Mouse (Mus musculus) lung, postnatal 0 days (tissue): Measurements from ENCODE around the gene Macf1. TPM values are rescaled to one million over a fixed set of nuclear protein-coding genes. Genes with fewer than 3 reads are reported as not detected.

ENCODE experiments used
- ATAC-seq: fragments of 200-750 bp; cut with Nextera tagmentation; 2 replicates; pipeline ENCODE4 v1.8.0; 2017; ENCODE audit warnings: moderate library complexity
- DNase-seq: peaks from one replicate; pipeline ENCODE4 v3.0.0-alpha.2; 2016; ENCODE audit warnings: low spot score
- H3K27ac ChIP-seq: fragments of 300-500 bp; sonication (generic); 2 replicates; pipeline ENCODE4 v1.5.1; 2014; ENCODE audit warnings: antibody characterized with exemption, mild to moderate bottlenecking, low read length, mixed read lengths
- H3K27me3 ChIP-seq: fragments of 300-500 bp; sonication (generic); replicated peaks from 2 replicates; pipeline ENCODE4 v1.6.1; 2014; ENCODE audit warnings: low read length, mixed read lengths; ENCODE audit not compliant: insufficient read depth
- H3K36me3 ChIP-seq: fragments of 300-500 bp; sonication (generic); 2 replicates; pipeline ENCODE4 v1.6.1; 2014; ENCODE audit warnings: low read length, mixed read lengths; ENCODE audit not compliant: insufficient read depth
- H3K4me1 ChIP-seq: fragments of 300-500 bp; sonication (generic); 2 replicates; pipeline ENCODE4 v1.6.1; 2014; ENCODE audit warnings: antibody characterized with exemption, low read depth, low read length, mixed read lengths; ENCODE audit not compliant: insufficient read depth
- H3K4me2 ChIP-seq: fragments of 300-500 bp; sonication (generic); replicated peaks from 2 replicates; pipeline ENCODE4 v1.6.1; 2014; ENCODE audit warnings: low read depth, mild to moderate bottlenecking, low read length, moderate library complexity, mixed read lengths
- H3K4me3 ChIP-seq: fragments of 300-500 bp; sonication (generic); 2 replicates; pipeline ENCODE4 v1.5.1; 2014; ENCODE audit warnings: low read depth, low read length
- H3K9ac ChIP-seq: fragments of 300-500 bp; sonication (generic); replicated peaks from 2 replicates; pipeline ENCODE4 v1.6.1; 2014; ENCODE audit warnings: low read depth, mild to moderate bottlenecking
- H3K9me3 ChIP-seq: fragments of 300-500 bp; sonication (generic); 2 replicates; pipeline ENCODE4 v1.6.1; 2016; ENCODE audit warnings: low read length, mixed read lengths
- CTCF ChIP-seq: IDR thresholded peaks from 2 replicates; pipeline ENCODE4 v1.5.1; 2016; ENCODE audit warnings: antibody characterized with exemption, mild to moderate bottlenecking
- EP300 ChIP-seq: IDR thresholded peaks from 2 replicates; pipeline ENCODE4 v1.6.1; 2016; ENCODE audit warnings: antibody characterized with exemption, mild to moderate bottlenecking, control low read depth
- WGBS: fragments of 180-500 bp; shearing (Covaris S2); extraction: QIAGEN DNeasy Blood & Tissue Kit; methylation state at CpG from one replicate; pipeline ENCODE4 v1.1.7; 2014; 5-methylcytosine and 5-hydroxymethylcytosine counted together
- polyA plus RNA-seq: library from polyadenylated mRNA; unstranded; fragments of >200 nt; fragmentation: Nextera tagmentation; extraction: Ambion mirVana; gene quantifications from 2 replicates; pipeline ENCODE4 v1.2.1, GENCODE M21; 2015

Gene Macf1
- 181 and 221 TPM in 2 replicates for polyA plus RNA-seq

DNA sequence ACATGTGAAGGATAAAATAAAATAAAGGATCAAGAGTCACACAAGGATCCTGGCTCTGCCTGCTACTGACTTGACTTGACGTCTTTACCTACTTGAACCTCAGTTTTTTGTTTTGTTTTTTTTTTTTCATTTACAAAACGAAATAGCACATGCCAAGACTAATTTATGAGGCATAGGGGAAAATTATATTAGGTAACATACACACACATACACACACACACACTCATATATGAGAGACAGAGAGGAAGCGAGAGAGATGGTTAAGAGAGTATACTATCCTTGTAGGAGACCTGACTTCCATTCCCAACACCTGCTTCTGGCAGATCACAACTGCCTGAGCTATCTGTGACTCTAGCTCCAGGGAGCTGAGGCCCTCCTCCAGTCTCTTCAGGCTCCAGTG lies at the start of gene Macf1:
TSS of gene Macf1 (minus strand) at position 101 of the 400 bp plus-strand sequence.
- Histone ChIP-seq H3K9me3 (no peaks in the 10 kb centered on the region), H3K4me1 (peaks cover 7% of the 10 kb centered on the region), H3K36me3 (no peaks in the 10 kb centered on the region), H3K27me3 (0 out of 2 replicates have a peak, but pooled peaks cover 3% of the 10 kb centered on the region), H3K9ac (no peak within 1 kb of the TSS), H3K27ac (no peak within 1 kb of the TSS), H3K4me2 (no peak within 1 kb of the TSS), H3K4me3 (no peak within 1 kb of the TSS)
- no peak for ATAC-seq
- DNase-seq, result no peak
- WGBS, result 82% methylated on average over 3 of the region's 3 CpGs
- TF ChIP-seq EP300 (no peak), CTCF (no peak)

GRCm38 (mm10) chr4:123733532-123733931 lies 49.4 kb upstream of the Macf1 start:
- Histone ChIP-seq H3K4me1 (no peaks in the 10 kb centered on the region), H3K4me2 (no peak overlapping the region), H3K9me3 (no peaks in the 10 kb centered on the region), H3K36me3 (peaks cover 15% of the 10 kb centered on the region), H3K9ac (no peak overlapping the region), H3K27ac (no peak overlapping the region), H3K4me3 (no peak overlapping the region), H3K27me3 (no peaks in the 10 kb centered on the region)
- DNase-seq, result no peak
- no peak for ATAC-seq
- no peak for TF ChIP-seq EP300
- no peak for TF ChIP-seq CTCF
- 90% methylated on average over 9 of the region's 9 CpGs for WGBS

GRCm38 (mm10) chr4:123732921-123733320 lies 48.8 kb upstream of the Macf1 start:
- WGBS, result 80% methylated on average over 2 of the region's 2 CpGs
- Histone ChIP-seq H3K4me1 (no peaks in the 10 kb centered on the region), H3K36me3 (peaks cover 9% of the 10 kb centered on the region), H3K27ac (no peak overlapping the region), H3K4me2 (no peak overlapping the region), H3K4me3 (no peak overlapping the region), H3K9me3 (no peaks in the 10 kb centered on the region), H3K27me3 (no peaks in the 10 kb centered on the region), H3K9ac (no peak overlapping the region)
- TF ChIP-seq EP300 (no peak), CTCF (no peak)
- DNase-seq (no peak), ATAC-seq (no peak)

- Histone ChIP-seq H3K4me1 (no peaks in the 10 kb centered on the region), H3K27ac (no peak overlapping the region), H3K9me3 (no peaks in the 10 kb centered on the region), H3K36me3 (peaks cover 6% of the 10 kb centered on the region; the same call in 1 of the 2 replicates), H3K9ac (no peak overlapping the region), H3K4me2 (no peak overlapping the region), H3K4me3 (no peak overlapping the region), H3K27me3 (no peaks in the 10 kb centered on the region)
- 83% methylated on average over 4 of the region's 4 CpGs for WGBS
- no peak for TF ChIP-seq CTCF
- ATAC-seq (no peak), DNase-seq (no peak)
Measured at GRCm38 (mm10) chr4:123732163-123732910, 48.2 kb upstream of the Macf1 start.

GRCm38 (mm10) chr4:123721761-123722160 lies 37.6 kb upstream of the Macf1 start:
- Histone ChIP-seq H3K27ac (no peak overlapping the region), H3K4me3 (no peak overlapping the region), H3K9ac (no peak overlapping the region), H3K9me3 (no peaks in the 10 kb centered on the region), H3K27me3 (no peaks in the 10 kb centered on the region), H3K4me1 (peaks cover 4% of the 10 kb centered on the region), H3K4me2 (no peak overlapping the region), H3K36me3 (no peaks in the 10 kb centered on the region)
- 81% methylated on average over 4 of the region's 4 CpGs for WGBS
- TF ChIP-seq EP300, result no peak
- no peak for TF ChIP-seq CTCF
- DNase-seq (no peak), ATAC-seq (no peak)

DNA sequence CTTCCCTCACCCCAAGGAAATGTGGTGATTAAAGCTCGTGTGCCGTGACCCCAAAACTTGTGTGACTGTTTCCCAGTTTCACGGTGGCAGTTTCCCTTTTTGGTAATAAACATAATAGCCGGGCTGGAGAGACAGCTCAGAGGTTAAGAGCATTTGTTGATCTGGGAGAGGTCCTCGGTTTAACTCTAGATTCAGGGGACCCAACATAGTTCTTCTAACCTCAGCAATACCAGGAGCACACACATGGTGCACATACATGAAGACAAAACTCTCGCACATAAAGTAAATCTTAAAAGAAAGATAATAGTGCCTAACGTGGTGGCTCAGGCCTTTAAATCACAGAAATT lies 34.2 kb upstream of the Macf1 start:
- no peaks in the 10 kb centered on the region for H3K9me3 ChIP-seq
- ATAC-seq (peak; percentile 8), DNase-seq (no peak)
- no peak for TF ChIP-seq EP300
- no peak for TF ChIP-seq CTCF
- H3K9ac ChIP-seq, result no peak overlapping the region; the same call in 1 of the 2 replicates
- H3K36me3 ChIP-seq, result peaks cover 6% of the 10 kb centered on the region; the same call in 1 of the 2 replicates
- no peaks in the 10 kb centered on the region for H3K27me3 ChIP-seq
- H3K4me3 ChIP-seq, result peak overlapping the region; percentile 68
- WGBS, result 17% methylated on average over 7 of the region's 7 CpGs
- peak overlapping the region; percentile 67 for H3K4me2 ChIP-seq
- peaks cover 4% of the 10 kb centered on the region for H3K4me1 ChIP-seq
- H3K27ac ChIP-seq, result peak overlapping the region; percentile 64
